Comparison of ENCODE assay signal across 8 mouse cellular contexts in the genomic region with DNA sequence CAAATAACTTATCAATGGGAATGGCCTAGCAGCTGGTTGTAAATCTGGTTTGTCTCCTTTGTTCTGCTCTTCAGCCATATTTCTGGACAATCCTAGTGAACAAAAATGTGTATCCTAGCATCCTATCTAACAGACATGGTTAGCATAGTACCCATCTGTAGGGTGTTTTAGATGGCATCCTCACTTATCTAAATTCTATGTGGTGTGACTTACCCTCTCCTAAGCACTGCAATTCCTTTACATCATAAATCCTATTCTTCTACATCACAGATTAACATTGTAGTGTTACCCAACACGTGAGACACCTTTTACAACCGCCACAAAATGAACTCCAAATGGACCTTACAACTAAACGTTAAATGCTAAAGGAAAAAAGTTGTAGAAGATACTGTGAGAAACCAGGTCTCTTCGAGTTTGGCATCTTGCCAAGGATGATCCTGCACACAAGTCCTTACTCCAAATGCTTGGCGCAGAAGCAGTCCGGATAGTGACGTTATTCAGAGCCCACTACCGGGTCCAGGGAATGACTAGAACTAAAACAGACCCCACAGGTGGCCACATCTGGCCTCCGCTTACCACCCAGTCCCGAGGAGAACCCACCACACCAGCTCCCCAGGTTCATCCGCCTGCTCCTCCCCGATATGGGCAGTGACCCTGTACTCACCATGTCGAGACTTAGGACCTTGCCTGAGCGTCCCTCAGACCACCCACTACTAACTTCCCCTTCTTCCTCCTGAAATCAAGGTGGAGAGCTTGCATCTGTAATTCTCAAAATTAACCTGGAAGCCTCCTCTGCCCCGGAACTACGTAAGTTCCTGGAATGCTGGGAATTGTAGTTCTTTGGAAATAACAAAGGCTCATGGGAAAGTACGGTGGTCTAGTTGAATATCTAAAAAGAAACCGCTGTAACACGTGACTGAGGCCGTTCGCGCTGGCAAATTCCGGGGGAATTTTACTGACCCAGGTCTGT. TPM values are rescaled to one million over a fixed set of nuclear protein-coding genes. Genes with fewer than 3 reads are reported as not detected.
DNase-seq lines count a peak whose midpoint lies in the region; ATAC-seq and TF ChIP-seq lines count a peak whose summit lies in the region.

A gene (minus strand): TSS at position 753 of the 970 bp plus-strand sequence.

- H3K4me3 ChIP-seq in hindbrain, embryonic 12.5 days, result peak within 1 kb of the TSS; percentile 69
- peak within 1 kb of the TSS; percentile 91 for H3K4me3 ChIP-seq in lung, postnatal 0 days (ENCODE audit: low read depth, low read length)

- DNase-seq in R1 (ENCODE audit: low read depth, low spot score), result peak; percentile 96
- DNase-seq in cerebellum, adult 9-10 months, result peak; percentile 93
- DNase-seq in frontal cortex, postnatal 10 days (ENCODE audit: low spot score in 2 of 2), result peak; percentile 55 to 65
- DNase-seq in layer of hippocampus, postnatal 10 days (ENCODE audit: low spot score in 2 of 2), result peak; percentile 60 to 65
- peak; percentile 97 for DNase-seq in lung, postnatal 0 days (ENCODE audit: low spot score)
- peak; percentile 46 for DNase-seq in ovary, postnatal 14 days (ENCODE audit: low spot score)
- DNase-seq in thymus, postnatal 14 days, result peak; percentile 61

- no peak for TF ChIP-seq CTCF in lung, postnatal 0 days (IDR thresholded peaks at IDR 0.05)

- peak within 1 kb of the TSS; percentile 74 for H3K9ac ChIP-seq in hindbrain, embryonic 12.5 days
- peak within 1 kb of the TSS; percentile 60 for H3K9ac ChIP-seq in lung, postnatal 0 days (replicated peaks; ENCODE audit: low read depth)

- H3K4me2 ChIP-seq in hindbrain, embryonic 12.5 days (replicated peaks), result peak within 1 kb of the TSS; percentile 59
- peak within 1 kb of the TSS; percentile 60 for H3K4me2 ChIP-seq in lung, postnatal 0 days (replicated peaks; ENCODE audit: low read depth, low read length)

- no peak within 1 kb of the TSS for H3K27ac ChIP-seq in hindbrain, embryonic 12.5 days
- no peak within 1 kb of the TSS for H3K27ac ChIP-seq in lung, postnatal 0 days (ENCODE audit: low read length)

- WGBS in hindbrain, embryonic 12.5 days, result 4% methylated on average over 23 of the region's 23 CpGs
- WGBS in lung, postnatal 0 days, result 2% methylated on average over 23 of the region's 23 CpGs

- H3K4me1 ChIP-seq in hindbrain, embryonic 12.5 days, result peaks cover 11% of the 10 kb centered on the region
- H3K4me1 ChIP-seq in lung, postnatal 0 days (ENCODE audit: insufficient read depth, low read depth, low read length), result peaks cover 4% of the 10 kb centered on the region; the same call in 1 of the 2 replicates

- peaks cover 19% of the 10 kb centered on the region for H3K36me3 ChIP-seq in hindbrain, embryonic 12.5 days
- 0 out of 2 replicates have a peak, but pooled peaks cover 5% of the 10 kb centered on the region for H3K36me3 ChIP-seq in lung, postnatal 0 days (ENCODE audit: insufficient read depth, low read length)

- no peaks in the 10 kb centered on the region for H3K27me3 ChIP-seq in hindbrain, embryonic 12.5 days
- no peaks in the 10 kb centered on the region for H3K27me3 ChIP-seq in lung, postnatal 0 days (replicated peaks; ENCODE audit: insufficient read depth, low read length)

- TF ChIP-seq EP300 in lung, postnatal 0 days (IDR thresholded peaks at IDR 0.05), result peak; percentile 65

- peaks cover 8% of the 10 kb centered on the region; the same call in 1 of the 2 replicates for H3K9me3 ChIP-seq in hindbrain, embryonic 12.5 days (replicated peaks)
- 0 out of 2 replicates have a peak, but pooled peaks cover 3% of the 10 kb centered on the region for H3K9me3 ChIP-seq in lung, postnatal 0 days (ENCODE audit: low read length)

- ATAC-seq in hindbrain, embryonic 12.5 days (ENCODE audit: low FRiP score), result peak; percentile 91
- ATAC-seq in lung, postnatal 0 days, result peak; percentile 95

RNA-seq across cellular contexts. Expression of the gene that starts here (rescaled TPM):
- polyA plus RNA-seq in hindbrain, embryonic 12.5 days (2016; fragmentation: Nextera tagmentation; extraction: Ambion mirVana), result 5.9 and 6.3 TPM in 2 replicates
- total RNA-seq in layer of hippocampus, postnatal 10 days (2021), result 10 to 100 TPM; 18.4 to 21.2 TPM
- 3.6 and 4.8 TPM in 2 replicates for polyA plus RNA-seq in lung, postnatal 0 days (2015; fragmentation: Nextera tagmentation; extraction: Ambion mirVana)

Comparison
In these comparisons a context has a peak if more than half of its experiments do, and no peak if none do; other contexts are left out.
1. DNase-seq: peak in every context shown above with its lines; median percentile 97 in lung, postnatal 0 days; 96 in R1; 93 in cerebellum, adult 9-10 months; 62 in layer of hippocampus, postnatal 10 days; 61 in thymus, postnatal 14 days; 60 in frontal cortex, postnatal 10 days; 46 in ovary, postnatal 14 days.